Mouse (Mus musculus) adrenal gland, postnatal 10 days (tissue): ENCODE data around the gene Fxr1. TPM values are rescaled to one million over a fixed set of nuclear protein-coding genes. Genes with fewer than 3 reads are reported as not detected.
"Not testable (repeated sequence)": the region's sequence is repeated elsewhere in the genome, so short reads cannot be mapped to it uniquely, and the experiment has no call there.

Experiments
- DNase-seq: peaks from one replicate; pipeline ENCODE4 v3.0.0; 2021; ENCODE audit warnings: mixed read lengths
- long read RNA-seq, 2 experiments: library from polyadenylated mRNA; stranded (forward); transcript quantifications; one replicate each; pipeline ENCODE4 v2.0.0; 2021
- total RNA-seq, 2 experiments: library from RNA; stranded (reverse); gene quantifications; 2 replicates each; pipeline ENCODE4 v1.2.3; 2021

Gene Fxr1
- 100 to 1,000 TPM in 1 of 2 experiments, 10 to 100 TPM in 1; 99.1 to 123 TPM for total RNA-seq
- long read RNA-seq, experiment 1, transcript Fxr1-204 (17 exons, 2,129 nt) = minor isoform, 7 of 41 reads
- long read RNA-seq, experiment 1, transcript Fxr1-208 (16 exons, 3,014 nt) = major isoform, 11 of 41 reads
- long read RNA-seq, experiment 1, partial matches to known transcripts = 13 of 41 reads
- long read RNA-seq, experiment 1, other reads (novel, unspliced or antisense) = 8 of 41 reads
- long read RNA-seq, experiment 2, transcript Fxr1-208 (16 exons, 3,014 nt) = major isoform, 8 of 47 reads
- long read RNA-seq, experiment 2, partial matches to known transcripts = 22 of 47 reads
- long read RNA-seq, experiment 2, other reads (novel, unspliced or antisense) = 13 of 47 reads

- DNase-seq = peak; percentile 92
Measured at GRCm38 (mm10) chr3:34019540-34020381, at the start of gene Fxr1. TSS of gene Fxr1 (plus strand) at chr3:34019943.

GRCm38 (mm10) chr3:33979395-33979794 lies 40.3 kb upstream of the Fxr1 start:
- DNase-seq = no peak

GRCm38 (mm10) chr3:33982746-33983145 lies 37.0 kb upstream of the Fxr1 start:
- no peak for DNase-seq

- DNase-seq = peak; percentile 17
Measured at GRCm38 (mm10) chr3:33989302-33989701, 30.4 kb upstream of the Fxr1 start.

GRCm38 (mm10) chr3:33990451-33990850 lies 29.3 kb upstream of the Fxr1 start:
- DNase-seq = no peak

- DNase-seq = no peak
Measured at GRCm38 (mm10) chr3:33990921-33991320, 28.8 kb upstream of the Fxr1 start.

- no peak for DNase-seq
Measured at GRCm38 (mm10) chr3:33993421-33994126, 26.2 kb upstream of the Fxr1 start.

- DNase-seq = no peak
Measured at GRCm38 (mm10) chr3:33994127-33994488, 25.6 kb upstream of the Fxr1 start.

- not testable (repeated sequence) for DNase-seq
Measured at GRCm38 (mm10) chr3:34001691-34002090, 18.1 kb upstream of the Fxr1 start.

- DNase-seq = no peak
Measured at GRCm38 (mm10) chr3:34003860-34004259, 15.9 kb upstream of the Fxr1 start.

GRCm38 (mm10) chr3:34006301-34006700 lies 13.4 kb upstream of the Fxr1 start:
- DNase-seq = no peak

GRCm38 (mm10) chr3:34006824-34007223 lies 12.9 kb upstream of the Fxr1 start:
- DNase-seq = no peak

- no peak for DNase-seq
Measured at GRCm38 (mm10) chr3:34007611-34008010, 12.1 kb upstream of the Fxr1 start.

GRCm38 (mm10) chr3:34008191-34008590 lies 11.6 kb upstream of the Fxr1 start:
- DNase-seq = peak; percentile 63

- DNase-seq = peak; percentile 36
Measured at GRCm38 (mm10) chr3:34020382-34021258, 877 bp downstream of the Fxr1 start.

- no peak for DNase-seq
Measured at GRCm38 (mm10) chr3:34021259-34021828, 1.6 kb downstream of the Fxr1 start.

GRCm38 (mm10) chr3:34028935-34029334 lies 9.2 kb downstream of the Fxr1 start:
- DNase-seq = no peak

GRCm38 (mm10) chr3:34030601-34031000 lies 10.9 kb downstream of the Fxr1 start:
- no peak for DNase-seq

GRCm38 (mm10) chr3:34033720-34034364 lies 14.1 kb downstream of the Fxr1 start:
- DNase-seq = no peak

GRCm38 (mm10) chr3:34034803-34035202 lies 15.1 kb downstream of the Fxr1 start:
- no peak for DNase-seq

GRCm38 (mm10) chr3:34035706-34036105 lies 16.0 kb downstream of the Fxr1 start:
- no peak for DNase-seq
